Mouse (Mus musculus) stomach, postnatal 0 days (tissue): ENCODE measurements around the gene Ank3.

Source experiments
- CTCF ChIP-seq: IDR thresholded peaks from 2 replicates; pipeline ENCODE4 v1.5.1; 2016; ENCODE audit warnings: antibody characterized with exemption, low read depth, mild to moderate bottlenecking, moderate library complexity
- EP300 ChIP-seq: optimal IDR thresholded peaks from 2 replicates; pipeline ENCODE3; 2016; ENCODE audit warnings: antibody characterized with exemption

DNA sequence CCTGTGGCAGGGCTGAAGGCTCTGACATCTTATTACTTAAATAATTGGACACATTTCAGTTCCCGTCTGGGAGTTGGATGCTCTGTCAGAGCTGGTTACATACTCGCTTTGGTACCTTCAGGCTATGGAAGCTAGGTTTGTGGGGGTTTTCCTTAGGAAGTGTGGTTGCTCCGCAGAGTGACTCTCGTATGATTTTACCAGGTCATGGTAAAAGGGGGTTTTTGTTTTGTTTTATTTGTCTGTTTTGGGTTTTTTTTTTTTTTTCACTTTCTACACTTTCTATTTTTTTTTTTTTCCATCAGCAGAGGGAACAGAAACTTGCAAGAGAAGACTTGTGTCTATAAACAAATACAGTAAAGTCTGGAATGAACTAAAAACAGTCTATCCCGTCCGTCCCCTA is 131.8 kb downstream of the Ank3 start:
- TF ChIP-seq CTCF (no peak), EP300 (no peak)
